Mouse (Mus musculus): Measurements from ENCODE around the gene Gm17535.
"Not testable (repeated sequence)": the region's sequence is repeated elsewhere in the genome, so short reads cannot be mapped to it uniquely, and the experiment has no call there.

Gene Gm17535

DNA sequence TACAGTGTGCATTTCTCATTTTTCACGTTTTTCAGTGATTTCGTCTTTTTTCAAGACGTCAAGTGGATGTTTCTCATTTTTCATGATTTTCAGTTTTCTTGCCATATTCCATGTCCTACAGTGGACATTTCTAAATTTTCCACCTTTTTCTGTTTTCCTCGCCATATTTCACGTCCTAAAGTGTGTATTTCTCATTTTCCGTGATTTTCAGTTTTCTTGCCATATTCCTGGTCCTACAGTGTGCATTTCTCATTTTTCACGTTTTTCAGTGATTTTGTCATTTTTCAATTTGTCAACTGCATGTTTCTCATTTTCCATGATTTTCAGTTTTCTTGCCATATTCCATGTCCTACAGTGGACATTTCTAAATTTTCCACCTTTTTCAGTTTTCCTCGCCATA lies at the start of gene Gm17535:
Gene Gm17535, plus strand, starts transcription at position 301 of the 400 bp plus-strand sequence.
- not testable (repeated sequence) for DNase-seq (ENCODE audit: low read depth, low spot score)

DNA sequence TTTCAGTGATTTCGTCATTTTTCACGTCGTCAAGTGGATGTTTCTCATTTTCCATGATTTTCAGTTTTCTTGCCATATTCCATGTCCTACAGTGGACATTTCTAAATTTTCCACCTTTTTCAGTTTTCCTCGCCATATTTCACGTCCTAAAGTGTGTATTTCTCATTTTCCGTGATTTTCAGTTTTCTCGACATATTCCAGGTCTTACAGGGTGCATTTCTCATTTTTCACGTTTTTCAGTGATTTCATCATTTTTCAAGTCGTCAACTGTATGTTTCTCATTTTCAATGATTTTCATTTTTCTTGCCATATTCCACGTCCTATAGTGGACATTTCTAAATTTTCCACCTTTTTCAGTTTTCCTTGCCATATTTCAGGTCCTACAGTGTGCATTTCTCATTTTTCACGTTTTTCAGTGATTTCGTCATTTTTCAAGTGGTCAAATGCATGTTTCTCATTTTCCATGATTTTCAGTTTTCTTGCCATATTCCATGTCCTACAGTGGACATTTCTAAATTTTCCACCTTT lies 33.9 kb upstream of the Gm17535 start, which contains the start of gene Gm10722:
Gene Gm10722, plus strand, starts transcription at position 478 of the 528 bp plus-strand sequence.
- peak; percentile 52 for DNase-seq (ENCODE audit: low read depth, low spot score)

DNA sequence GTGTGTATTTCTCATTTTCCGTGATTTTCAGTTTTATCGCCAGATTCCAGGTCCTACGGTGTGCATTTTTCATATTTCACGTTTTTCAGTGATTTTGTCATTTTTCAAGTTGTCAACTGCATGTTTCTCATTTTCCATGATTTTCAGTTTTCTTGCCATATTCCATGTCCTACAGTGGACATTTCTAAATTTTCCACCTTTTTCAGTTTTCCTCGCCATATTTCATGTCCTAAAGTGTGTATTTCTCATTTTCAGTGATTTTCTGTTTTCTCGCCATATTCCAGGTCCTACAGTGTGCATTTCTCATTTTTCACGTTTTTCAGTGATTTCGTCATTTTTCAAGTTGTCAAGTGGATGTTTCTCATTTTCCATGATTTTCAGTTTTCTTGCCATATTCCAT lies 33.4 kb upstream of the Gm17535 start:
- DNase-seq (ENCODE audit: low read depth, low spot score): not testable (repeated sequence)

DNA sequence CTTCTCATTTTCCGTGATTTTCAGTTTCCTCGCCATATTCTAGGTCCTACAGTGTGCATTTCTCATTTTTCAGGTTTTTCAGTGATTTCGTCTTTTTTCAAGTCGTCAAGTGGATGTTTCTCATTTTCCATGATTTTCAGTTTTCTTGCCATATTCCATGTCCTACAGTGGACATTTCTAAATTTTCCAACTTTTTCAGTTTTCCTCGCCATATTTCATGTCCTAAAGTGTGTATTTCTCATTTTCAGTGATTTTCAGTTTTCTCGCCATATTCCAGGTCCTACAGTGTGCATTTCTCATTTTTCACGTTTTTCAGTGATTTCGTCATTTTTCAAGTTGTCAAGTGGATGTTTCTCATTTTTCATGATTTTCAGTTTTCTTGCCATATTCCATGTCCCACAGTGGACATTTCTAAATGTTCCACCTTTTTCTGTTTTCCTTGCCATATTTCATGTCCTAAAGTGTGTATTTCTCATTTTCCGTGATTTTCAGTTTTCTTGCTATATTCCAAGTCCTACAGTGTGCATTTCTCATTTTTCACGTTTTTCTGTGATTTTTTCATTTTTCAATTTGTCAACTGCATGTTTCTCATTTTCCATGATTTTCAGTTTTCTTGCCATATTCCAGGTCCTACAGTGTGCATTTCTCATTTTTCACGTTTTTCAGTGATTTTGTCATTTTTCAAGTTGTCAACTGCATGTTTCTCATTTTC lies 32.3 kb upstream of the Gm17535 start:
- peak; percentile 26 for DNase-seq (ENCODE audit: low read depth, low spot score)

DNA sequence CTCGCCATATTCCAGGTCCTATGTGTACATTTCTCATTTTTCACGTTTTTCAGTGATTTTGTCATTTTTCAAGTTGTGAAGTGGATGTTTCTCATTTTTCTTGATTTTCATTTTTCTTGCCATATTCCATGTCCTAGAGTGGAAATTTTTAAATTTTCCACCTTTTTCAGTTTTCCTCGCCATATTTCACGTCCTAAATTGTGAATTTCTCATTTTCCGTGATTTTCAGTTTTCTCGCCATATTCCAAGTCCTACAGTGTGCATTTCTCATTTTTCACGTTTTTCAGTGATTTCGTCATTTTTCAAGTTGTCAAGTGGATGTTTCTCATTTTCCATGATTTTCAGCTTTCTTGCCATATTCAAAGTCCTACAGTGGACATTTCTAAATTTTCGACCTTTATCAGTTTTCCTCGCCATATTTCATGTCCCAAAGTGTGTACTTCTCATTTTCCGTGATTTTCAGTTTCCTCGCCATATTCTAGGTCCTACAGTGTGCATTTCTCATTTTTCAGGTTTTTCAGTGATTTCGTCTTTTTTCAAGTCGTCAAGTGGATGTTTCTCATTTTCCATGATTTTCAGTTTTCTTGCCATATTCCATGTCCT lies 31.5 kb upstream of the Gm17535 start, which contains the start of gene Gm11168:
Gene Gm11168, plus strand, starts transcription at position 553 of the 603 bp plus-strand sequence.
- not testable (repeated sequence) for DNase-seq (ENCODE audit: low read depth, low spot score)

DNA sequence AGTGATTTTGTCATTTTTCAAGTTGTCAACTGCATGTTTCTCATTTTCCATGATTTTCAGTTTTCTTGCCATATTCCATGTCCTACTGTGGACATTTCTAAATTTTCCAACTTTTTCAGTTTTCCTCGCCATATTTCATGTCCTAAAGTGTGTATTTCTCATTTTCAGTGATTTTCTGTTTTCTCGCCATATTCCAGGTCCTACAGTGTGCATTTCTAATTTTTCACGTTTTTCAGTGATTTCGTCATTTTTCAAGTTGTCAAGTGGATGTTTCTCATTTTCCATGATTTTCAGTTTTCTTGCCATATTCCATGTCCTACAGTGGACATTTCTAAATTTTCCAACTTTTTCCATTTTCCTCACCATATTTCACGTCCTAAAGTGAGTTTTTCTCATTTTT lies 28.2 kb upstream of the Gm17535 start:
- not testable (repeated sequence) for DNase-seq (ENCODE audit: low read depth, low spot score)

DNA sequence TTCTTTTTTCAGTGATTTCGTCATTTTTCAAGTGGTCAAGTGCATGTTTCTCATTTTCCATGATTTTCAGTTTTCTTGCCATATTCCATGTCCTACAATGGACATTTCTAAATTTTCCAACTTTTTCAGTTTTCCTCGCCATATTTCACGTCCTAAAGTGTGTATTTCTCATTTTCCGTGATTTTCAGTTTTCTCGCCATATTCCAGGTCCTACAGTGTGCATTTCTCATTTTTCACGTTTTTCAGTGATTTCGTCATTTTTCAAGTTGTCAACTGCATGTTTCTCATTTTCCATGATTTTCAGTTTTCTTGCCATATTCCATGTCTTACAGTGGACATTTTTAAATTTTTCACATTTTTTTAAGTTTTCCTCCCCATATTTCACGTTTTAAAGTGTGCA lies 27.8 kb upstream of the Gm17535 start:
- not testable (repeated sequence) for DNase-seq (ENCODE audit: low read depth, low spot score)

DNA sequence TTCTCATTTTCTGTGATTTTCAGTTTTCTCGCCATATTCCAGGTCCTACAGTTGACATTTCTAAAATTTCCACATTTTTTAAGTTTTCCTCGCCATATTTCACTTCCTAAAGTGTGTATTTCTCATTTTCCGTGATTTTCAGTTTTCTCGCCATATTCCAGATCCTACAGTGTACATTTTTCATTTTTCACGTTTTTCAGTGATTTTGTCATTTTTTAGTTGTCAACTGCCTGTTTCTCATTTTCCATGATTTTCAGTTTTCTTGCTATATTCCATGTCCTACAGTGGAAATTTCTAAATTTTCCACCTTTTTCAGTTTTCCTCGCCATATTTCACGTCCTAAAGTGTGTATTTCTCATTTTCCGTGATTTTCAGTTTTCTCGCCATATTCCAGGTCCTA lies 27.1 kb upstream of the Gm17535 start:
- peak; percentile 21 for DNase-seq (ENCODE audit: low read depth, low spot score)

DNA sequence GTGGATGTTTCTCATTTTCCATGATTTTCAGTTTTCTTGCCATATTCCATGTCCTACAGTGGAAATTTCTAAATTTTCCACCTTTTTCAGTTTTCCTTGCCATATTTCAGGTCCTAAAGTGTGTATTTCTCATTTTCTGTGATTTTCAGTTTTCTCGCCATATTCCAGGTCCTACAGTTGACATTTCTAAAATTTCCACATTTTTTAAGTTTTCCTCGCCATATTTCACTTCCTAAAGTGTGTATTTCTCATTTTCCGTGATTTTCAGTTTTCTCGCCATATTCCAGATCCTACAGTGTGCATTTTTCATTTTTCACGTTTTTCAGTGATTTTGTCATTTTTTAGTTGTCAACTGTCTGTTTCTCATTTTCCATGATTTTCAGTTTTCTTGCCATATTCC lies 25.1 kb upstream of the Gm17535 start:
- not testable (repeated sequence) for DNase-seq (ENCODE audit: low read depth, low spot score)

DNA sequence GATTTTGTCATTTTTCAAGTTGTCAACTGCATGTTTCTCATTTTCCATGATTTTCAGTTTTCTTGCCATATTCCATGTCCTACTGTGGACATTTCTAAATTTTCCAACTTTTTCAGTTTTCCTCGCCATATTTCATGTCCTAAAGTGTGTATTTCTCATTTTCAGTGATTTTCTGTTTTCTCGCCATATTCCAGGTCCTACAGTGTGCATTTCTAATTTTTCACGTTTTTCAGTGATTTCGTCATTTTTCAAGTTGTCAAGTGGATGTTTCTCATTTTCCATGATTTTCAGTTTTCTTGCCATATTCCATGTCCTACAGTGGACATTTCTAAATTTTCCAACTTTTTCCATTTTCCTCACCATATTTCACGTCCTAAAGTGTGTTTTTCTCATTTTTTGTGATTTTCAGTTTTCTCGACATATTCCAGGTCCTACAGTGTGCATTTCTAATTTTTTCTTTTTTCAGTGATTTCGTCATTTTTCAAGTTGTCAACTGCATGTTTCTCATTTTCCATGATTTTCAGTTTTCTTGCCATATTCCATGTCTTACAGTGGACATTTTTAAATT lies 22.3 kb upstream of the Gm17535 start:
- not testable (repeated sequence) for DNase-seq (ENCODE audit: low read depth, low spot score)

DNA sequence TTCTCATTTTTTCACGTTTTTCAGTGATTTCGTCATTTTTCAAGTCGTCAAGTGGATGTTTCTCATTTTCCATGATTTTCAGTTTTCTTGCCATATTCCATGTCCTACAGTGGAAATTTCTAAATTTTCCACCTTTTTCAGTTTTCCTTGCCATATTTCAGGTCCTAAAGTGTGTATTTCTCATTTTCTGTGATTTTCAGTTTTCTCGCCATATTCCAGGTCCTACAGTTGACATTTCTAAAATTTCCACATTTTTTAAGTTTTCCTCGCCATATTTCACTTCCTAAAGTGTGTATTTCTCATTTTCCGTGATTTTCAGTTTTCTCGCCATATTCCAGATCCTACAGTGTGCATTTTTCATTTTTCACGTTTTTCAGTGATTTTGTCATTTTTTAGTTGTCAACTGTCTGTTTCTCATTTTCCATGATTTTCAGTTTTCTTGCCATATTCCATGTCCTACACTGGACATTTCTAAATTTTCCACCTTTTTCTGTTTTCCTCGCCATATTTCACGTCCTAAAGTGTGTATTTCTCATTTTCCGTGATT lies 21.6 kb upstream of the Gm17535 start, which contains the start of gene Gm10721:
Gene Gm10721, plus strand, starts transcription at position 408 of the 547 bp plus-strand sequence.
- not testable (repeated sequence) for DNase-seq (ENCODE audit: low read depth, low spot score)

DNA sequence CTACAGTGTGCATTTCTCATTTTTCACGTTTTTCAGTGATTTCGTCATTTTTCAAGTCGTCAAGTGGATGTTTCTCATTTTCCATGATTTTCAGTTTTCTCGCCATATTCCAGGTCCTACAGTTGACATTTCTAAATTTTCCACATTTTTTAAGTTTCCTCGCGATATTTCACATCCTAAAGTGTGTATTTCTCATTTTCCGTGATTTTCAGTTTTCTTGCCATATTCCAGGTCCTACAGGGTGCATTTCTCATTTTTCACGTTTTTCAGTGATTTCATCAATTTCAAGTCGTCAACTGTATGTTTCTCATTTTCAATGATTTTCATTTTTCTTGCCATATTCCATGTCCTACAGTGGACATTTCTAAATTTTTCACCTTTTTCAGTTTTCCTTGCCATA lies 19.0 kb upstream of the Gm17535 start, which contains the start of gene Gm10720:
Gene Gm10720, plus strand, starts transcription at position 301 of the 400 bp plus-strand sequence.
- DNase-seq (ENCODE audit: low read depth, low spot score): not testable (repeated sequence)

DNA sequence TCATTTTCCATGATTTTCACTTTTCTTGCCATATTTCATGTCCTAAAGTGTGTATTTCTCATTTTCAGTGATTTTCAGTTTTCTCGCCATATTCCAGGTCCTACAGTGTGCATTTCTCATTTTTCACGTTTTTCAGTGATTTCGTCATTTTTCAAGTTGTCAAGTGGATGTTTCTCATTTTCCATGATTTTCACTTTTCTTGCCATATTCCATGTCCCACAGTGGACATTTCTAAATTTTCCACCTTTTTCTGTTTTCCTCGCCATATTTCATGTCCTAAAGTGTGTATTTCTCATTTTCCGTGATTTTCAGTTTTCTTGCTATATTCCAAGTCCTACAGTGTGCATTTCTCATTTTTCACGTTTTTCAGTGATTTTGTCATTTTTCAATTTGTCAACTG lies 18.5 kb upstream of the Gm17535 start:
- DNase-seq (ENCODE audit: low read depth, low spot score): not testable (repeated sequence)

DNA sequence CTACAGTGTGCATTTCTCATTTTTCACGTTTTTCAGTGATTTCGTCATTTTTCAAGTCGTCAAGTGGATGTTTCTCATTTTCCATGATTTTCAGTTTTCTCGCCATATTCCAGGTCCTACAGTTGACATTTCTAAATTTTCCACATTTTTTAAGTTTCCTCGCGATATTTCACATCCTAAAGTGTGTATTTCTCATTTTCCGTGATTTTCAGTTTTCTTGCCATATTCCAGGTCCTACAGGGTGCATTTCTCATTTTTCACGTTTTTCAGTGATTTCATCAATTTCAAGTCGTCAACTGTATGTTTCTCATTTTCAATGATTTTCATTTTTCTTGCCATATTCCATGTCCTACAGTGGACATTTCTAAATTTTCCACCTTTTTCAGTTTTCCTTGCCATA lies 17.3 kb upstream of the Gm17535 start, which contains the start of gene Gm10719:
Gene Gm10719, plus strand, starts transcription at position 301 of the 400 bp plus-strand sequence.
- not testable (repeated sequence) for DNase-seq (ENCODE audit: low read depth, low spot score)

DNA sequence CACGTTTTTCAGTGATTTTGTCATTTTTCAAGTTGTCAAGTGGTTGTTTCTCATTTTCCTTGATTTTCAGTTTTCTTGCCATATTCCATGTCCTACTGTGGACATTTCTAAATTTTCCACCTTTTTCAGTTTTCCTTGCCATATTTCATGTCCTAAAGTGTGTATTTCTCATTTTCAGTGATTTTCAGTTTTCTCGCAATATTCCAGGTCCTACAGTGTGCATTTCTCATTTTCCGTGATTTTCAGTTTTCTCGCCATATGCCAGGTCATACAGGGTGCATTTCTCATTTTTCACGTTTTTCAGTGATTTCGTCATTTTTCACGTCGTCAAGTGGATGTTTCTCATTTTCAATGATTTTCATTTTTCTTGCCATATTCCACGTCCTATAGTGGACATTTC lies 15.5 kb upstream of the Gm17535 start:
- not testable (repeated sequence) for DNase-seq (ENCODE audit: low read depth, low spot score)

DNA sequence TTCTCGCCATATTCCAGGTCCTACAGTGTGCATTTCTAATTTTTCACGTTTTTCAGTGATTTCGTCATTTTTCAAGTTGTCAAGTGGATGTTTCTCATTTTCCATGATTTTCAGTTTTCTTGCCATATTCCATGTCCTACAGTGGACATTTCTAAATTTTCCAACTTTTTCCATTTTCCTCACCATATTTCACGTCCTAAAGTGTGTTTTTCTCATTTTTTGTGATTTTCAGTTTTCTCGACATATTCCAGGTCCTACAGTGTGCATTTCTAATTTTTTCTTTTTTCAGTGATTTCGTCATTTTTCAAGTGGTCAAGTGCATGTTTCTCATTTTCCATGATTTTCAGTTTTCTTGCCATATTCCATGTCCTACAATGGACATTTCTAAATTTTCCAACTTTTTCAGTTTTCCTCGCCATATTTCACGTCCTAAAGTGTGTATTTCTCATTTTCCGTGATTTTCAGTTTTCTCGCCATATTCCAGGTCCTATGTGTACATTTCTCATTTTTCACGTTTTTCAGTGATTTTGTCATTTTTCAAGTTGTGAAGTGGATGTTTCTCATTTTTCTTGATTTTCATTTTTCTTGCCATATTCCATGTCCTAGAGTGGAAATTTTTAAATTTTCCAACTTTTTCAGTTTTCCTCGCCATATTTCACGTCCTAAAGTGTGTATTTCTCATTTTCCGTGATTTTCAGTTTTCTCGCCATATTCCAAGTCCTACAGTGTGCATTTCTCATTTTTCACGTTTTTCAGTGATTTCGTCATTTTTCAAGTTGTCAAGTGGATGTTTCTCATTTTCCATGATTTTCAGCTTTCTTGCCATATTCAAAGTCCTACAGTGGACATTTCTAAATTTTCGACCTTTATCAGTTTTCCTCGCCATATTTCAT lies 14.3 kb upstream of the Gm17535 start:
- not testable (repeated sequence) for DNase-seq (ENCODE audit: low read depth, low spot score)

DNA sequence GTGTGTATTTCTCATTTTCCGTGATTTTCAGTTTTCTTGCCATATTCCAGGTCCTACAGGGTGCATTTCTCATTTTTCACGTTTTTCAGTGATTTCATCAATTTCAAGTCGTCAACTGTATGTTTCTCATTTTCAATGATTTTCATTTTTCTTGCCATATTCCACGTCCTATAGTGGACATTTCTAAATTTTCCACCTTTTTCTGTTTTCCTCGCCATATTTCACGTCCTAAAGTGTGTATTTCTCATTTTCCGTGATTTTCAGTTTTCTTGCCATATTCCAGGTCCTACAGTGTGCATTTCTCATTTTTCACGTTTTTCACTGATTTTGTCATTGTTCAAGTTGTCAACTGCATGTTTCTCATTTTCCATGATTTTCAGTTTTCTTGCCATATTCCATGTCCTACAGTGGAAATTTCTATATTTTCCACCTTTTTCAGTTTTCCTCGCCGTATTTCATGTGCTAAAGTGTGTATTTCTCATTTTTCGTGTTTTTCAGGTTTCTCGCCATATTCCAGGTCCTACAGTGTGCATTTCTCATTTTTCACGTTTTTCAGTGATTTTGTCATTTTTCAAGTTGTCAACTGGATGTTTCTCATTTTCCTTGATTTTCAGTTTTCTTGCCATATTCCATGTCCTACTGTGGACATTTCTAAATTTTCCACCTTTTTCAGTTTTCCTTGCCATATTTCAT lies 11.9 kb upstream of the Gm17535 start:
- DNase-seq (ENCODE audit: low read depth, low spot score): peak; percentile 32

DNA sequence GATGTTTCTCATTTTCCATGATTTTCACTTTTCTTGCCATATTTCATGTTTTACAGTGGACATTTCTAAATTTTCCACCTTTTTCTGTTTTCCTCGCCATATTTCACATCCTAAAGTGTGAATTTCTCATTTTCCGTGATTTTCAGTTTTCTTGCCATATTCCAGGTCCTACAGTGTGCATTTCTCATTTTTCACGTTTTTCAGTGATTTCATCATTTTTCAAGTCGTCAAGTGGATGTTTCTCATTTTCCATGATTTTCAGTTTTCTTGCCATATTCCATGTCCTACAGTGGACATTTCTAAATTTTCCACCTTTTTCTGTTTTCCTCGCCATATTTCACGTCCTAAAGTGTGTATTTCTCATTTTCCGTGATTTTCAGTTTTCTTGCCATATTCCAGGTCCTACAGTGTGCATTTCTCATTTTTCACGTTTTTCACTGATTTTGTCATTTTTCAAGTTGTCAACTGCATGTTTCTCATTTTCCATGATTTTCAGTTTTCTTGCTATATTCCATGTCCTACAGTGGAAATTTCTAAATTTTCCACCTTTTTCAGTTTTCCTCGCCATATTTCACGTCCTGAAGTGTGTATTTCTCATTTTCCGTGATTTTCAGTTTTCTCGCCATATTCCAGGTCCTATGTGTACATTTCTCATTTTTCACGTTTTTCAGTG lies 11.0 kb upstream of the Gm17535 start, which contains the start of gene Gm10718:
Gene Gm10718, plus strand, starts transcription at position 236 of the 673 bp plus-strand sequence.
- not testable (repeated sequence) for DNase-seq (ENCODE audit: low read depth, low spot score)

DNA sequence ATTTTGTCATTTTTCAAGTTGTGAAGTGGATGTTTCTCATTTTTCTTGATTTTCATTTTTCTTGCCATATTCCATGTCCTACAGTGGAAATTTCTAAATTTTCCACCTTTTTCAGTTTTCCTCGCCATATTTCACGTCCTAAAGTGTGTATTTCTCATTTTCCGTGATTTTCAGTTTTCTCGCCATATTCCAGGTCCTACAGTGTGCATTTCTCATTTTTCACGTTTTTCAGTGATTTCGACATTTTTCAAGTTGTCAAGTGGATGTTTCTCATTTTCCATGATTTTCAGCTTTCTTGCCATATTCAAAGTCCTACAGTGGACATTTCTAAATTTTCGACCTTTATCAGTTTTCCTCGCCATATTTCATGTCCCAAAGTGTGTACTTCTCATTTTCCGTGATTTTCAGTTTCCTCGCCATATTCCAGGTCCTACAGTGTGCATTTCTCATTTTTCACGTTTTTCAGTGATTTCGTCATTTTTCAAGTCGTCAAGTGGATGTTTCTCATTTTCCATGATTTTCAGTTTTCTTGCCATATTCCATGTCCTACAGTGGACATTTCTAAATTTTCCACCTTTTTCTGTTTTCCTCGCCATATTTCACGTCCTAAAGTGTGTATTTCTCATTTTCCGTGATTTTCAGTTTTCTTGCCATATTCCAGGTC lies 10.3 kb upstream of the Gm17535 start:
- not testable (repeated sequence) for DNase-seq (ENCODE audit: low read depth, low spot score)

Data from A20 (cell line).